Mouse (Mus musculus) lung, postnatal 0 days (tissue): ENCODE measurements around the gene Padi2. TPM values are rescaled to one million over a fixed set of nuclear protein-coding genes. Genes with fewer than 3 reads are reported as not detected.

ENCODE experiments used
- ATAC-seq: fragments of 200-750 bp; cut with Nextera tagmentation; 2 replicates; pipeline ENCODE4 v1.8.0; 2017; ENCODE audit warnings: moderate library complexity
- DNase-seq: peaks from one replicate; pipeline ENCODE4 v3.0.0-alpha.2; 2016; ENCODE audit warnings: low spot score
- H3K27ac ChIP-seq: fragments of 300-500 bp; sonication (generic); 2 replicates; pipeline ENCODE4 v1.5.1; 2014; ENCODE audit warnings: antibody characterized with exemption, mild to moderate bottlenecking, low read length, mixed read lengths
- H3K27me3 ChIP-seq: fragments of 300-500 bp; sonication (generic); replicated peaks from 2 replicates; pipeline ENCODE4 v1.6.1; 2014; ENCODE audit warnings: low read length, mixed read lengths; ENCODE audit not compliant: insufficient read depth
- H3K36me3 ChIP-seq: fragments of 300-500 bp; sonication (generic); 2 replicates; pipeline ENCODE4 v1.6.1; 2014; ENCODE audit warnings: low read length, mixed read lengths; ENCODE audit not compliant: insufficient read depth
- H3K4me1 ChIP-seq: fragments of 300-500 bp; sonication (generic); 2 replicates; pipeline ENCODE4 v1.6.1; 2014; ENCODE audit warnings: antibody characterized with exemption, low read depth, low read length, mixed read lengths; ENCODE audit not compliant: insufficient read depth
- H3K4me2 ChIP-seq: fragments of 300-500 bp; sonication (generic); replicated peaks from 2 replicates; pipeline ENCODE4 v1.6.1; 2014; ENCODE audit warnings: low read depth, mild to moderate bottlenecking, low read length, moderate library complexity, mixed read lengths
- H3K4me3 ChIP-seq: fragments of 300-500 bp; sonication (generic); 2 replicates; pipeline ENCODE4 v1.5.1; 2014; ENCODE audit warnings: low read depth, low read length
- H3K9ac ChIP-seq: fragments of 300-500 bp; sonication (generic); replicated peaks from 2 replicates; pipeline ENCODE4 v1.6.1; 2014; ENCODE audit warnings: low read depth, mild to moderate bottlenecking
- H3K9me3 ChIP-seq: fragments of 300-500 bp; sonication (generic); 2 replicates; pipeline ENCODE4 v1.6.1; 2016; ENCODE audit warnings: low read length, mixed read lengths
- CTCF ChIP-seq: IDR thresholded peaks from 2 replicates; pipeline ENCODE4 v1.5.1; 2016; ENCODE audit warnings: antibody characterized with exemption, mild to moderate bottlenecking
- EP300 ChIP-seq: IDR thresholded peaks from 2 replicates; pipeline ENCODE4 v1.6.1; 2016; ENCODE audit warnings: antibody characterized with exemption, mild to moderate bottlenecking, control low read depth
- WGBS: fragments of 180-500 bp; shearing (Covaris S2); extraction: QIAGEN DNeasy Blood & Tissue Kit; methylation state at CpG from one replicate; pipeline ENCODE4 v1.1.7; 2014; 5-methylcytosine and 5-hydroxymethylcytosine counted together
- polyA plus RNA-seq: library from polyadenylated mRNA; unstranded; fragments of >200 nt; fragmentation: Nextera tagmentation; extraction: Ambion mirVana; gene quantifications from 2 replicates; pipeline ENCODE4 v1.2.1, GENCODE M21; 2015

Gene Padi2
- polyA plus RNA-seq, 1 experiment from 2014 or later = 0.94 TPM

GRCm38 (mm10) chr4:140925648-140926047 lies 19.5 kb downstream of the Padi2 start:
- no peaks in the 10 kb centered on the region for H3K27me3 ChIP-seq
- no peak for DNase-seq
- no peaks in the 10 kb centered on the region for H3K4me1 ChIP-seq
- no peak overlapping the region for H3K27ac ChIP-seq
- no peak overlapping the region for H3K4me2 ChIP-seq
- H3K9me3 ChIP-seq = no peaks in the 10 kb centered on the region
- no peak overlapping the region for H3K4me3 ChIP-seq
- TF ChIP-seq EP300 (no peak), CTCF (no peak)
- no peak overlapping the region for H3K9ac ChIP-seq
- H3K36me3 ChIP-seq = no peaks in the 10 kb centered on the region
- ATAC-seq = no peak
- 46% methylated on average over 8 of the region's 8 CpGs for WGBS

DNA sequence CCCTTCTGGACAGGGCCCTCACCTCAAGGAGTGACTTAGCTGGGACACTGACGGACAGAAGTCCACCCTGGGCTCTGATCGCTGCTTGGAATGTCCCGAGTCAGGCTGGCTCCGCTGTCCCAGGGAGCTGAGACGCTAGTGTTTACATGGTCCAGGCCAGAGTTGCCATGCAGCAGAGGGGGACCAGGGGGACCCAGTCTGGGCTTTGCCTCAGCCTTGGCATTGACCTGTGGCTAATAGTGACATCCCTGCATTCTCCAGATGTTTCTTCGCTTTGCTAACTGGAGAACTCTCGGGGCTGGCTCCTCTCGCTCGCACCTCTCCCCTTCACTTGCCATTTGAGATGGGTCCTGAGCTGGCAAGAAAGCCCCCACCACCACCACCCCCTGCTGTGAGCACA lies 22.2 kb downstream of the Padi2 start:
- Histone ChIP-seq H3K36me3 (no peaks in the 10 kb centered on the region), H3K4me2 (no peak overlapping the region), H3K9me3 (no peaks in the 10 kb centered on the region), H3K27me3 (no peaks in the 10 kb centered on the region), H3K9ac (no peak overlapping the region), H3K4me1 (no peaks in the 10 kb centered on the region), H3K27ac (no peak overlapping the region), H3K4me3 (no peak overlapping the region)
- TF ChIP-seq EP300 (no peak), CTCF (no peak)
- 60% methylated on average over 9 of the region's 9 CpGs for WGBS
- no peak for ATAC-seq
- no peak for DNase-seq

DNA sequence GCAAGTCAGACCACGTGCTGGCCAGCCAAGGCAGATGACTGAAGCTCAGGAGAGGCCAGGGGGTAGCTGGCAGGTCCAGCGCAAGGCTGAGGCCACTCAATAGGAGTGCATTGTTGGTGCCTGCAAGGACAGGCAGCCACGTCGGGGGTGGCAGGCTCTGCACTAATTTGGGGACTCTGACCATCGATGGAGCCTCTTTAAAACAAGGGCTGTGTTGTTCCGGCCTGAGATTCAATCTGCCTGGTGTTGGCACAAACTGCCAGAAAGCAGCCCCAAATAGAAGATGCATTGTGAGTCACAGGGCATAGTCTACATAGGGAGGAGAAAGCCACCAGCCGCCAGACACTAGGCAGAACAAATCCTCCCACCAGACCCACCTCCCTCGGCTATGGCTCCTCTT lies 23.6 kb downstream of the Padi2 start:
- DNase-seq (no peak), ATAC-seq (no peak)
- H3K4me3 ChIP-seq = no peak overlapping the region
- no peak overlapping the region for H3K27ac ChIP-seq
- no peaks in the 10 kb centered on the region for H3K27me3 ChIP-seq
- 74% methylated on average over 8 of the region's 8 CpGs for WGBS
- H3K4me2 ChIP-seq = no peak overlapping the region
- TF ChIP-seq CTCF = no peak
- no peak for TF ChIP-seq EP300
- H3K4me1 ChIP-seq = no peaks in the 10 kb centered on the region
- no peaks in the 10 kb centered on the region for H3K36me3 ChIP-seq
- H3K9ac ChIP-seq = no peak overlapping the region
- no peaks in the 10 kb centered on the region for H3K9me3 ChIP-seq

GRCm38 (mm10) chr4:140930900-140931470 lies 24.8 kb downstream of the Padi2 start:
- TF ChIP-seq CTCF (no peak), EP300 (no peak)
- Histone ChIP-seq H3K36me3 (no peaks in the 10 kb centered on the region), H3K4me3 (no peak overlapping the region), H3K27me3 (no peaks in the 10 kb centered on the region), H3K4me2 (no peak overlapping the region), H3K27ac (no peak overlapping the region), H3K4me1 (no peaks in the 10 kb centered on the region), H3K9ac (no peak overlapping the region), H3K9me3 (no peaks in the 10 kb centered on the region)
- ATAC-seq = no peak
- 53% methylated on average over 10 of the region's 10 CpGs for WGBS
- DNase-seq = no peak

- WGBS = 78% methylated on average over 9 of the region's 9 CpGs
- H3K36me3 ChIP-seq = no peaks in the 10 kb centered on the region
Measured at GRCm38 (mm10) chr4:140935643-140936042, 29.5 kb downstream of the Padi2 start.

DNA sequence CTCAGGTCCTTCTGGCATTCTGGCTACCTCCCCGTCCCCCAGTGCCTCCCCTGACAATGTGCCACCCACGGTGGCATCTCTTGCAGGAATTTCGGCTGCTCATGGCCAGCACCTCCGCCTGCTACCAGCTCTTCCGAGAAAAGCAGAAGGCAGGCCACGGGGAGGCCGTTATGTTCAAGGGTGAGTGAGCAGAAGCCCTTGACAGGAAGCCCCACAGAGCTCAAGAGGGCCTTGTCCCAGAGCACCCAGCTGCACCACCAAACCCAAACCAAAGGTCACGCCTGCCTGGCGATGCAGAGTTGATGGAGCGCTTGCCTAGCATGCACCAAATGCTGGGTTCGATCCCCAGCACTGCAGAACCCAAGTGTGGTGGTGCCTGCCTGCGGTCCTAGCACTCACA lies 38.2 kb downstream of the Padi2 start:
- TF ChIP-seq EP300 = no peak
- TF ChIP-seq CTCF = no peak
- 87% methylated on average over 12 of the region's 12 CpGs for WGBS
- Histone ChIP-seq H3K27ac (no peak overlapping the region), H3K27me3 (no peaks in the 10 kb centered on the region), H3K9me3 (no peaks in the 10 kb centered on the region), H3K4me2 (no peak overlapping the region), H3K9ac (no peak overlapping the region), H3K36me3 (no peaks in the 10 kb centered on the region), H3K4me1 (no peaks in the 10 kb centered on the region), H3K4me3 (no peak overlapping the region)
- no peak for ATAC-seq
- no peak for DNase-seq

More at GRCm38 (mm10) chr4:140935643-140936042, 29.5 kb downstream of the Padi2 start:
- Histone ChIP-seq H3K4me1 (no peaks in the 10 kb centered on the region), H3K4me2 (no peak overlapping the region), H3K27me3 (no peaks in the 10 kb centered on the region), H3K9ac (no peak overlapping the region), H3K27ac (no peak overlapping the region), H3K4me3 (no peak overlapping the region), H3K9me3 (no peaks in the 10 kb centered on the region)
- DNase-seq (no peak), ATAC-seq (no peak)
- TF ChIP-seq EP300 = no peak
- no peak for TF ChIP-seq CTCF

GRCm38 (mm10) chr4:140944961-140945442 lies 38.9 kb downstream of the Padi2 start:
- H3K4me2 ChIP-seq = no peak overlapping the region
- H3K36me3 ChIP-seq = no peaks in the 10 kb centered on the region
- no peaks in the 10 kb centered on the region for H3K4me1 ChIP-seq
- ATAC-seq (no peak), DNase-seq (no peak)
- no peak overlapping the region for H3K27ac ChIP-seq
- WGBS = 71% methylated on average over 5 of the region's 5 CpGs
- no peak overlapping the region for H3K4me3 ChIP-seq
- H3K27me3 ChIP-seq = no peaks in the 10 kb centered on the region
- no peak overlapping the region for H3K9ac ChIP-seq
- H3K9me3 ChIP-seq = no peaks in the 10 kb centered on the region
- no peak for TF ChIP-seq EP300
- TF ChIP-seq CTCF = no peak
